Mouse (Mus musculus): ENCODE results near the gene Tmem183a.

Tmem183a gene

DNA sequence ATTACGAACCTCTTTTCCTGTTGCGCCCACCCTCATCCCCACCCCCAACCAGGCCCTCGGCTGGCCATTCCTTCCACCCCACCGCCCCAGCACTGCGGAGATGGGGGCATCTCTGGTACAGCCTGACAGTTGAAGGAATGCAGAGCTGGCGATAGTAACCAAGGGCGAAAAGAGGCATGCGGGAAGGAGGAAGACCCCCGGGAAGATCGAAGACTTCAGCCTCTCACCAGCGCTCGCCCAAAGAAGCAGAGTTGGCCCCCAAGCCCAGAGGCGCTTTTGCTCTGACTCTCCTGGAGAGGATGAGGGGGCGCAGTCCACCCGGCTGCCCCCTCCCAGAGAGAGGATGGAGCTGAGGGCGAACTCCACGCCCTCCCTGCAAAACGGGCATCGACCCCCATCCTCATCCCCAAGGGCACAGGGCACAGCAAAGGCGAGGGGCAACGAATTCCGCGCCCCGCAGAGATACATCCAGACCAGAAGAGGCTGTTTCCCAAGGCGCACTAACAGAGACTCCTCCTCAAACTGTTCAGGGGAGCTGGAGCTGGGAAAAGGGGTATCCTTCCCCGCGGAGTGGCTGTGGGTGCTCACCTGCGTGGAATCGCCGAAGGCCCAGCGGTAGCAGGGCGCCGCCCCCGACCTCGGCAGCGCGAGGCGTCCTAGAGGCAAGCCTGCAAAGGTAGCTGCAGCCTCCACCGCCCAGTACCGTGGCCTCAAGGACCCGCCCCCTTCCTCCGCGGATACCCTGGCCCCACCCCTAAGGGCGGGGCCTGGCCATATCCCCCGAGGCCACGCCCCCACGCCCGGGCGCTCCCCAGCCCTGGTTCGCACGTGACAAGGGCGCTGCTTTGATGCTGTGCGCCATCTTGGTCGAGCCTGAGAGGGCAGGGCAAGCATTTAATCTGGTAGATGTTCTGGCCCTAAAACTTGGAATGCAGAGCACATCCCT, 17.5 kb downstream of the Tmem183a start:
- DNase-seq (ENCODE audit: low read depth, low spot score), result peak; percentile 83

DNA sequence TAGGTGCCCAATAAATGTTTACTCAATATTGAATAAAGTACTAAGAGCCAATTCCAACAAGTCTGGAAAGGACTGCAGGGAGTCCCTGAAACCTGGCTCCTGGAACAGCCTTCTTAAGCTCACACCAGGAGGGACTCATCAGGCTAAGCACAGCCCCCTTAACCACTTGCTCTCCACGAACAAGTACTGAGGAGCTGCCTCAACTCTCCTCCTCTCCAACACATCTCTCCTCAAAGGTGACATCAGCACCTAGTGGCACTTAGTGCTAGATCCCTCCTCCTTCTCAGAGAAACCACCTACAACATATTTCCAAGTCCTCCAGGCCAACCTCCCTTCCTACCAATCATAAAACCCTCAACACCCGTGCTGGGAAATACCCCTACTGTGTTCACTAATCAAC, 18.2 kb downstream of the Tmem183a start:
- no peak for DNase-seq (ENCODE audit: low read depth, low spot score)

DNA sequence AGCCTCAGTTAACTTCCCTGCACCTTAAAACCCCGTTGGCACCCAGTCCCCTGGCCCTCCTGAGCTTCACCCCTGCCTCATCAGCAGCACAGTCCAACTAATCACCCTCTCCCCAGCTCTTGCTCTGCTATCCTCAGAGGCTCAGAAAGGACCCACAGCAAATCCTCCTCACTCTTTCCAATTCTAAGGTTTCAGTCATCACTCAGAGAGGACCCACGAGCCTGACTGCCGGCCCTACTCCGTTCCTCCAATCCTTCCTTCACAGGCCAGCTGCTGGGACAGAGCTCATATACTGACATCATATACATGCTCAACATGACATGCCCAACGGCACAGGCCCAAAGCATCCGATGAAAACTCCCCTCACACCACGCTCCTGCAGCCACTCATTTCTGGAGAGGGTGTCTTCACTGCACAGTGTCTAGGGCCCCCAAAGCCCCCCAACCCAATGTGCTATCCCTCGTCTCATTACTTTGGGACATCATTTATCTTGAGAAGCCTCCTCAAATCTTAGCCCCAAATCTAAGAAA, 18.9 kb downstream of the Tmem183a start:
- no peak for DNase-seq (ENCODE audit: low read depth, low spot score)

DNA sequence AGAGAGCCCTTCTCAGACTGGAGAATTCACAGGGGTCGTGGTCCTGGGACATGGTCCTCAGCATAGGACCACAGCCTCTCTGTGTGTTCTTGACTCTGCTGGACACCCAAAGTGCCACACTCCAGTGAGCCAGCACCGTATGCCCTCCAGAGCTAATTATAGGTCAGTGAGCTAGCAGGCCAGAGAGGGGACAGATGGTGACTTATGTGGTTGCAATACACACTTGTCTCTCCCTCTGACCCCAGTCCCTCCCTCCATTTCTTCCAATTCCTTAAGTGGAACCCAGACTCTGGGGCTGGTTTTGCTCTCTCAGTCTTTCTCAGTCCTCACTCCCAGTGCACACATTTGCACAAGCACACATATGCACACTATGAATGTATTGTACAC, 19.5 kb downstream of the Tmem183a start:
- DNase-seq (ENCODE audit: low read depth, low spot score), result no peak

DNA sequence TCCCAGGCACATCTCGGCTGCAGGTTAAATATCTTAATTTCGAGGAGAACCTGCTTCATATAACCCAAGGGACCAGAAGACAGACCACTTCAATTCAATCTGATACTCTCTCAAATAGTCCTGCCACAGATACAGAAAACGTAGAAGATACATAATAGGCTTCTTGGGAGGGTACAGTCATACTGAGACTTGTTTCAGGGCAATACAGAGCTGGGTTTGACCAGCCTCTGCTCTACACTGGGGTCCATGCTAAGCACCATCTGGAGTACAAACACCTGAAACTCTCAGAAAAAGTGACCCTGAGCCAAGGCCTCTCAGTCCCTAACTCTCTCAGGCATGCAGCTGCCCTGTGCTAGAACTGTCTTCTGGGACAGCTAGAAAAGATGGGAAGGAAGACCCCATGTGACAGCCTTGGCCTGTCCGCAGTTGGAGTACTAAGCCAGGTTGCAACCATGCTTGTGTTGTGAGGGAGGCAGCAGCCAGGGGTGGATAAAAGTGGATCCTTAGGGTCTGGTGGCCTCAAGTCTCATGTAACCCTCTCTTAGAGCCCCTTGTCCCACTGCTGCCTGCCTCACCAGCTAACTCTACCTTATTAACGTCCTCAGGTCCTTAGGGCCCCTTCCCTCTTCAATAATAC, 20.0 kb downstream of the Tmem183a start:
- DNase-seq (ENCODE audit: low read depth, low spot score), result no peak

DNA sequence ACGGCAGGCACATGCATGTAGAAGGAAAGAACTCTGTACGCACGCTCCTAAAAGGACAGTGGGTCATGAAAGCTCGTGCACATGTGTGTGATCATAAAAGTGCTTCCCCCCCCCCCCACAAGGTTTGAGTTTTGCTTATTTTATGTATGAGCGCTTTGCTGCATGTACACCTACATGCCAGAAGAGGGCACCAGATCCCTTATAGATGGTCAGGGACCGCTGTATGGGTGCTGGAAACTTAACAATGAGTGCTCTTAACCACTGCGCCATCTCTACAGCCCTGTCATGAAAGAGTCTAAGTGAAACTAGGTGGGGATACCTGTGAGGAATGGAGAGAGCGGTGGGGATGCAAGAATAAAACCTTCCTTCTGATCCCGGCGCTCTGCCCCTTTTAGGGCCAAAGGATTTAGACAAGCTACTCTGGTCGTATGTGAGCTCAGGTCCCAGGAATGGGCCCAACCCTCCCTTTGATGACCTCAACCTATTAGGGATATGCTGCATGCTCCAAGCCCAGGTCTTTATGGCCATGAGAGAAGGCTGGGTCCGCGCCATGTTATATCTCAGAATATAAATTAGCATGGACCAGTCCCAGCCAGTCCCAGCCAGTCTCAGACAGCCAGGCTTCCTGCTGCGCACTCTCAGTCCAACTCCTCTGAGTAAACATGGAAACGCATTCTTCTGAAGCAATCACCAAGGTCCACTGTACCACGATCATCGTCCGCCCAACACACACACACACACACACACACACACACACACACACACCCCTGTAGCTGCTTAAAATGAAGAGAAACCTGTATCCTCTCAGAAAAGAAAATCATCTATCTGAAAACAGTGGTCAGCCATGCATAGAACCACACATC, 21.8 kb downstream of the Tmem183a start:
- DNase-seq (ENCODE audit: low read depth, low spot score), result no peak

DNA sequence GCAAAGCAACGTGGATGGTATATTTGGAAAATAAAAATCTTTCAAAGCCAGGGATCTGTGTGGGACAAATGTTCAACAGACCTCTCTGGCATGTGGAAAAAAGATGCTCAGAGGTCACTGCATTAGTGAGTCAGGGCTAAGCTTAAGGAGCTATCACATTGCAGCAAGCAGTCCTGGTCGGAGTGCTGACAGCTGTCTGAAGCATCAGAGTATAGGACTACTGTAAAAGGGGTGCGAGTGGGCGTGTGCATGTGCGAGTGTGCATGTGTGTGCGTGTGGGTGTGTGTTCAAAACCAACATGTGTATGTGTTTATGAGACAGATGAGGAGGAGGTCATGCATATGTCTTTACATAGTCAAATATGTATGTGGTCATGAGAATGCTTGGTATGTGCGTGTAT, 22.6 kb downstream of the Tmem183a start:
- DNase-seq (ENCODE audit: low read depth, low spot score), result no peak

DNA sequence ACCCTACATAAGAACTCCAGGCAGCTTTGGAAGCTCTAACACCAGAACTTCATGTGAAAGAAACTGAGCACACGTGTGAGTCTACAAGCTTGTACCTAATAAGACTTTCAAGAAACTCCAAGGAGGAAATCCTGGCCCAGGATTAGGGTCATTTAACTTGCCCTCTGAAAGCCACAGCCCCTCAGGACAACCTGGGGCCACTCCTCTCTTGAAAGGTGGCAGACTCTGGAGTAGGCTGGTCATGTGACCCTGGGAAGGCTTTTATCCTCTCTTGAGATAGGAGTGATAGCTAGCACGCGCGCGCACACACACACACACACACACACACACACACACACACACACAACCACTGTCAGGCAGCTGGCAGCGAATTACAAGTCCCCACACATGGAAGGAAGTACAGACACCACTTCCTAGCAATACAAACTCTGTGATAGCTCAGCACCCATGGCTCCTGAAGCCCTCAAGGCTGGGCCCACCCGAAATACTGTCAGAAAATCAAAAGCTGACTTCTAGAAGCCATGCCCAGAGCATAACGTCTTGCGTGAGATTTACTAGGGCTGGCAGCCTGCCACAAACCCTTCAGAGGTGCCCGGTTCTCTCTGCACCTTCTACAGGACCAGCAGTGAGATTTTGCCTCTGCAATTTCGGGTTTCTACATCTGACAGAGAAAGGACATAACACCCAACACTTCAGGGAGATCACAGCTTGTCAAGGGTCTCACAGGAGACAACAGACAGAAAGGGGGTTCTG, 24.6 kb downstream of the Tmem183a start:
- no peak for DNase-seq (ENCODE audit: low read depth, low spot score)

DNA sequence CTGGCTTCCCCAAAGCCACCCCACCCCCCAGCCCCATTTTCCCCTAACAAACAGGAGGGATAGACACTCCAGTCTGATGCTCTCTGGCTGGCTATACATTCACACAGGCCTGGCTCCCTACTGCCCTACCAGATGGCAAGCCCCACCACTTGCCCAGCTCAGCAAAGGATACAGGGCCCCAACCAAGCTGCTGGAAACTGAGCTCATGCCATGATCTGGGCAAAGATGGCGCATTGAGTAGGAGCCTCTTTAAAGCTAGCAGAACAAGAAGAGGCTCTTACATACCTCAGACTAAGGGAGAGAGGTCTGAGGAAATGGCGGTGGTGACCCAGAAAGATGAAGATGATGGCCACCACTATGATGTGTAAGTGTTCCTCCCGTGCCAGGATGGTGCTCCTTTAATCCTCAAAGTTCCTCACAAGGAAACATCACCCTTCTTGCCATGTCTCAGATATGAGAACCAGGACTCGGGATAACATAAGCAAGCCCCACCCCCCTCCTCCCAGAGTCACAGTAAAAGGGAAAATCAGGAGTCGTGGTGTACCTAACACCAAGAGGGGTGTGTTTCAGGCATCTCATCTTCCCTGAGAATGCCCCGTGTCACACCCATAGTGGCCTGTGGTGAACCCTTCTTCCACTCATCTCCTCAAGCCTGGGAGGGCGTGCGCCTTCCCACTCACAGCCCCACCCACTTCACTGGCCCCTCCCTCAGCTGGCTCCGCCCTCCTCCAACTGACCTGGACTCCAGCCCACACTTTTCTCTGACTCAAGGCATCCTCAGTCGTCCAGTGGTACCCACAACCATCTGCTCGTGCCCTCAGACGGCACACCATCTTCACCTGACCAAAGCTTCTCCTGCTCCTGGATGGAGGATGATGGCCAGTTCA, 25.6 kb downstream of the Tmem183a start:
- no peak for DNase-seq (ENCODE audit: low read depth, low spot score)

DNA sequence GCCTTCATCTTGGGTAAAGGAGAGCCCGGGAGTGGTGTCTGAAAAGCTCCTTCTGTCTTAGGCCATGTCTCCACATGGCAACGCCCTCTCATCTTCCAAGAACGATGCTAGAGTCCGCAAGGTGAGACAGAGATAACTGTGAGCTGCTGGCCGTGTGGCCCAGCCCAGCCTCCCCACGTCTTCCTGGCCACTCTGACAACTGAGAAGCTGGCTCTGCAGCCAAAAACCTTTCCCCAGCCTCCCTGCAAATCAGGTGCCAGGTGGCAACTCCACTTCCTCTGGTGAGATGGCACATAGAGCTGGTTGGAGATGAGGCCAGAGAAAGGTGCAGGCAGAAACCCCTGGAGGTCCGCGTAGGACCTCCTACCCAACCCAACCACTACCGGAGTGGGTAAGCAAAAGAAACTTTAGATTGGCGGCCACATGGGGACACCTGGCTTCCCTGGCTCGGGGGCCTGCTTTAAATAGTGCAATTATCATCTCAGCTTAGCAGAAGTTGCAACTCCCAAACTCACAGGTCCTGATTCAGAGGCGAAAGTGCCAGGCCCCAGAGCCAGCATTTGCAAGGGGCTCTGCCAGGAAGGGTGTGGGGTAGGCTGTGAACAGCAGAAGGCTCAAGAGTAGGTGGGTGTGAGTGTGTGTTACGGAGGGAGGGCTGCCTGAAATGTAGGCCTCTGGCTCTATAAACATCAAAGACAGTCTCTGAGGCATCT, 26.4 kb downstream of the Tmem183a start:
- no peak for DNase-seq (ENCODE audit: low read depth, low spot score)

DNA sequence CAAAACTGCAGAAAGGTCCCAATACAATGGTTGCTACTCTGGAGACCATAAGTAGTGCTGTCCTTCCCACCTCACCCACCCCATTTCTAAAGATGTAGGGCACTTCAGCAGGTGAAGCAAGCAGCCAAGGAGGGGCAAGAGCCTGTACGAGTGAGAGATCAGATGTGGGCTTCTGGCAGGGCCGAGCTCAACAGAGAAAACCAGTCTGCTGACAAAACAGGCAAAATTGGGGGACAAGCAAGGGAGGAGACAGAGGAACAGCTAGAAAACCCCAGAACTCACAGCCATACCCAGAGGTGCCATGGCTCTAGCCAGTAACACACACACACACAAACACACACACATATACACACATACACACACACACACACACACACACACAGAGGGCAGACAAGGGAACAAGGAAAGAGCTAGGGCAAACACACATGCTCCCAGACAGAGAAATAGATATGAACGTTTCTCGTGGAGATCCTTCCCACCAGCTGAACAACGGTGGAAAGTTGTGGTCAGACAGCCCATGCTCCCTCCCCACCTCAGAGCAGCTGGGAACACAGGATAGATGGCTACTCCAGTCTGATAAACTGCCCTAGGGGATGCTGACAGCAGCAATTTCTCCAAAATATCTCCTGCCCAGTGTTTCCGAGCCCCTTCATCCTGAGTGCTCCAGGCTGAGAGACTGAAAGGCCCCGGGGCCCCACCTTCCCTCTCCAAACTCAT, 27.5 kb downstream of the Tmem183a start:
- DNase-seq (ENCODE audit: low read depth, low spot score), result no peak

DNA sequence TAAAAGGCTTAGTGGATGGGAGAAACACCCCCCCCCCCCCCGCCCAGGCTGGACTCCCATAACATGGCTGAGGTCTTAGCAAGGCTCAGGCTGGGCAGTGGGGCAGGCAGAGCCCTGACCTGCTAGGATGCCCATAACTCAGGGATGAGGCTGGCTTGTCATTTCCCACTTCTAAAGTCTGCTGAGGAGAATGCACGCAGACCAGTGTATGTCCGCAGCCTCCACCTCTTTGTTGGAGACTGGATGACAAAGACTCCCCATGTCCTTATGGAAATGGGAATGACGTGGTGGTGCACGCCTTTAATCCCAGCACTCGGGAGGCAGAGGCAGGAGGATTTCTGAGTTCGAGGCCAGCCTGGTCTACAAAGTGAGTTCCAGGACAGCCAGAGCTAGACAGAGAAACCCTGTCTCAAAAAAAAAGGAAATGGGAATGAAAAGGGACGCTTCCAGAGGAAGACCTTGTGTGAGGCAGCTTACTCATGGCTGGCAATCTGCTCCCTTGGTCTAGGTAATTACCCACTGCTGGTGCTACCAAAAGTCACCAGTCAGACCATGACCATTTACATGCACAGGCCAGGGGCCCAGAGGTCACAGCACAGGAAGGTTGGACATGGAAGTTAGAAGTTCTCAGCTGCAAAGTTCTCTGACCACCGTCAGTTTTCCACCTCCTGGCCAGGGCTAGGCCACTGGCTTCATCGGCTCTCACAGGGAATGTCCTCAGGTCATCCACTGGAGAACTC, 28.2 kb downstream of the Tmem183a start:
- DNase-seq (ENCODE audit: low read depth, low spot score), result no peak

DNA sequence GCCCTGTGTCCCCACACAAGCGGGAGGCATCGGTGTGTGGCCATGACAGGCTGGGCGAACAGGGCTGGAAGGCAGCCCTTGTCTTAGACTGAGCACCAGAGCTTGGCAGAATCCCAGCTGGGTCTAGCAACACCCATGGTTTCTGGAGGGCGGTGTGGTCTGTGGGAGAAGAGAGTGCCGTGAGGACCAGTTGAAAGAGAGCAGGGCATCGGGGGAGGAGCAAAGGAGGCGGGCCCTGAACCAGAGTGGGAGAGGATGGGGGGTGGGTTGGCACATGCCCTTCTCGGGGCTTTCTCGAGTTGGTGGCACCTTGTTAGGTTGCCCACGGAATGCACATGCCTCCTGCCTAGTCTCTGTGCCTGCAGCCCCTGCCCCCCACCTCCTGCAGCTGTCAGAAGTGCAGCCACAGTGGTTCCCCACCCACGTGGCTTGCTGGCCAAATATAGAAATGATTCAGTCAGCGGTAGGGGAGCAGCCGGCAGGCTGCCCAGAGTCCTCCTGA, 29.0 kb downstream of the Tmem183a start, which contains the start of gene Ppfia4:
Gene Ppfia4, minus strand, starts transcription at position 159 of the 502 bp plus-strand sequence.
- DNase-seq (ENCODE audit: low read depth, low spot score), result peak; percentile 21

DNA sequence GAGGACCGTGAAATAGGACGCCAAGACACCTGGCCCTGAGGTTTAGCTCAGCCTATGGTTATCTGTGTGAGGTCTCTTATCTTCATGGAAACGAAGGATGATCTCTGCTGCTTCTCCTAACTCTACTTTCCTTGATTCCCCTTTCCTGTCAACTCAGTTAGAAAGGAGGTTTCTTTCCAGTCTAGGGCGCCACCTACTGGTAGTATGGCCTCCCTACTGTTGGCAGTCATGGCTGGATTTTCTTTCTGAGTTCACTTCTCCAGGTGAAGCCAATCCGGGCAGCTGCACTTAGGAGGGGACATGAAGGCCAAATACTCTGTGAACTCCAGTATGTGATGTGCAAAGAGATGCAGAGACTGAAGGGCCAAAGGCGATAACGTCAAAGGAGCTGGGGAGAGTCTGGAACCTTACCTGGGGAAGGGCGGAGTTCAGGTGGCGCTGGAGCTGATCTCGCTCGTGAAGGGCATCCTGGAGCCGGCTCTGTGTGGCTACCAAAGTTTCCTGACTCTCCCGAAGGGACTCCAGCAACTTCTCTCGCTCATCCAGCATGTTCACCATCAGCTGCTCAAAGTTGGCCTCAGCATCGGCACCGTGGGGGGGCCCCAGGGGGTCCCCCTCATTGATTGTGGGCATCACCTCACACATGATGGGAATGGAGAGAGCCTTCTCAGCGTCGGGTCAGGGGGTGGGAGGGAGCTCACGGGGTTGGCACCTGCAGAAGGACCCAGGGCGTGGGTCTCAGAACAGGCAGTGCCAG, 29.7 kb downstream of the Tmem183a start:
- DNase-seq (ENCODE audit: low read depth, low spot score), result peak; percentile 47

DNA sequence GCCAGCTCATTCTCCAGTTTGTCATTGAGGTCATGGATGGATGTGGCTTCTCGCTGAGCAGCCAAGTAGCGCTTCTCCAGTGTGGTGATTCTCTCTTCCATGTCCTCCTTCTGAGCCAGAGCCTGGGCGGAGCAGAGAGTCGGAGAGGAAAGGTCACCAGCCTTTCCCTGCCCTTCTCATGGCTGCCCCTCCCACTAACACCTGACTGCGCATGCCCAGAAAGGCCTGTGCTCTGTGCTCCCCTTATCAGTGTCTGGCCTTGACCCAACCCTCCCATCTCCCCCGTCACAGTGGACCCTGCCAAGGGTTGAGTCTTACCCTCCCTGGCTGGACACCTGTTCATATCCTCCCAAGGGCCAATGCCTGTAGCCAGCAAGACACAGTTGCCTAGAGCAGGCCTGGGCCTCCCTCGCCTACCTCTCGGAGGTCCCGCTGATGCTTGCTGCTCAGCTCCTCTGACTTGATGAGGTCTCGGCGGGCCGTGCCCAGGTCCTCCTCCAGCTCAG, 34.9 kb downstream of the Tmem183a start:
- DNase-seq (ENCODE audit: low read depth, low spot score), result no peak

DNA sequence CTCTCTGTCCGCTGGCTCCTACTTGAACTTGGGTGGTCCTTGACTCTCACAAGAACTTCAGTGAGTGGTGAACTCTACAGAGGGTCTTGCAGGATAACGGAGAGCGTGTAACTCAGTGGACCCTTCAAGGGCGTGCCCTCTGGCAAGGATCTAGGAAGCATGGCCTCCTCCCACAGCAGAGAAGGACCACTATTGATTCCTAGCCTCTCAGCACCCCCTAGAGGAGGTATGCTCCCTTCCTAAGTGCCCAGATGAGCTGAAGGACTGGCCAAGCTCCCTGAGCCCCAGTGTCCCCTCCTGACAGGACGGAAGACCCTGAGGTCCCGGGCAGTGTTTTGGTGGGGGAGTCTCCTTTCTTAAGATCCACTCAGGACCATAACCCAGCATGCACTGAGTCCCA, 39.2 kb downstream of the Tmem183a start:
- no peak for DNase-seq (ENCODE audit: low read depth, low spot score)

Data from CD4-positive helper T cell, adult 2 months (primary cell).